Mouse (Mus musculus) kidney, postnatal 0 days (tissue): ENCODE measurements around the gene Ctns. TPM values are rescaled to one million over a fixed set of nuclear protein-coding genes. Genes with fewer than 3 reads are reported as not detected.

Source experiments
- ATAC-seq: fragments of 200-750 bp; cut with Nextera tagmentation; replicated peaks from 2 replicates; pipeline ENCODE4 v1.8.0; 2017; ENCODE audit warnings: low read depth, moderate number of reproducible peaks, moderate TSS enrichment, moderate library complexity; ENCODE audit not compliant: low FRiP score
- DNase-seq: peaks from one replicate; pipeline ENCODE4 v3.0.0-alpha.2; 2016; ENCODE audit warnings: low spot score
- H3K27ac ChIP-seq: fragments of 300-500 bp; sonication (generic); 2 replicates; pipeline ENCODE4 v1.5.1; 2014; ENCODE audit warnings: mild to moderate bottlenecking
- H3K27me3 ChIP-seq: fragments of 300-500 bp; sonication (generic); 2 replicates; pipeline ENCODE4 v1.6.1; 2014; ENCODE audit warnings: low read length, mixed read lengths; ENCODE audit not compliant: insufficient read depth
- H3K36me3 ChIP-seq: fragments of 300-500 bp; sonication (generic); 2 replicates; pipeline ENCODE4 v1.6.1; 2014; ENCODE audit warnings: low read length, mixed read lengths; ENCODE audit not compliant: insufficient read depth
- H3K4me1 ChIP-seq: fragments of 300-500 bp; sonication (generic); replicated peaks from 2 replicates; pipeline ENCODE4 v1.6.1; 2014; ENCODE audit warnings: antibody characterized with exemption, low read length, mixed read lengths; ENCODE audit not compliant: insufficient read depth
- H3K4me2 ChIP-seq: fragments of 300-500 bp; sonication (generic); 2 replicates; pipeline ENCODE4 v1.6.1; 2014; ENCODE audit warnings: mild to moderate bottlenecking, low read length, moderate library complexity, mixed read lengths
- H3K4me3 ChIP-seq: fragments of 300-500 bp; sonication (generic); replicated peaks from 2 replicates; pipeline ENCODE4 v1.5.1; 2014; ENCODE audit warnings: low read depth, low read length
- H3K9ac ChIP-seq: fragments of 300-500 bp; sonication (generic); 2 replicates; pipeline ENCODE4 v1.6.1; 2014; ENCODE audit warnings: low read depth, low read length
- H3K9me3 ChIP-seq: fragments of 300-500 bp; sonication (generic); replicated peaks from 2 replicates; pipeline ENCODE4 v1.6.1; 2016; ENCODE audit warnings: low read length, inconsistent platforms, mixed read lengths
- CTCF ChIP-seq: IDR thresholded peaks from 2 replicates; pipeline ENCODE4 v1.5.1; 2016; ENCODE audit warnings: antibody characterized with exemption, low read depth, mild to moderate bottlenecking, moderate library complexity
- WGBS: fragments of 180-500 bp; shearing (Covaris S2); extraction: QIAGEN DNeasy Blood & Tissue Kit; methylation state at CpG from one replicate; pipeline ENCODE4 v1.1.7; 2014; 5-methylcytosine and 5-hydroxymethylcytosine counted together
- polyA plus RNA-seq: library from polyadenylated mRNA; unstranded; fragments of >200 nt; fragmentation: Nextera tagmentation; extraction: Ambion mirVana; gene quantifications from 2 replicates; pipeline ENCODE4 v1.2.1, GENCODE M21; 2015

Gene Ctns
- polyA plus RNA-seq, 1 experiment from 2014 or later, result 21.7 TPM

GRCm38 (mm10) chr11:73219671-73220070, 20.8 kb upstream of the Ctns start:
- ATAC-seq (no peak), DNase-seq (no peak)
- H3K27me3 ChIP-seq, result no peaks in the 10 kb centered on the region
- H3K4me3 ChIP-seq, result no peak overlapping the region
- H3K27ac ChIP-seq, result no peak overlapping the region
- 60% methylated on average over 2 of the region's 2 CpGs for WGBS
- H3K9ac ChIP-seq, result no peak overlapping the region
- H3K9me3 ChIP-seq, result no peaks in the 10 kb centered on the region
- TF ChIP-seq CTCF, result no peak
- H3K4me1 ChIP-seq, result no peaks in the 10 kb centered on the region
- no peak overlapping the region for H3K4me2 ChIP-seq
- no peaks in the 10 kb centered on the region for H3K36me3 ChIP-seq

- Histone ChIP-seq H3K36me3 (no peaks in the 10 kb centered on the region), H3K4me1 (no peaks in the 10 kb centered on the region), H3K9ac (no peak overlapping the region), H3K27me3 (no peaks in the 10 kb centered on the region), H3K9me3 (no peaks in the 10 kb centered on the region), H3K4me2 (no peak overlapping the region), H3K27ac (no peak overlapping the region), H3K4me3 (no peak overlapping the region)
- 74% methylated on average over 3 of the region's 3 CpGs for WGBS
- ATAC-seq (no peak), DNase-seq (no peak)
- TF ChIP-seq CTCF, result no peak
Observed at GRCm38 (mm10) chr11:73213956-73214355, 15.1 kb upstream of the Ctns start.

GRCm38 (mm10) chr11:73207621-73208020, 8.8 kb upstream of the Ctns start:
- Histone ChIP-seq H3K4me3 (no peak overlapping the region), H3K36me3 (no peaks in the 10 kb centered on the region), H3K4me1 (no peaks in the 10 kb centered on the region), H3K4me2 (no peak overlapping the region), H3K9ac (no peak overlapping the region), H3K9me3 (no peaks in the 10 kb centered on the region), H3K27me3 (no peaks in the 10 kb centered on the region), H3K27ac (no peak overlapping the region)
- DNase-seq, result no peak
- peak; percentile 44; the same call in 1 of the 2 replicates for TF ChIP-seq CTCF
- ATAC-seq, result no peak
- WGBS, result 86% methylated on average over 2 of the region's 2 CpGs

DNA sequence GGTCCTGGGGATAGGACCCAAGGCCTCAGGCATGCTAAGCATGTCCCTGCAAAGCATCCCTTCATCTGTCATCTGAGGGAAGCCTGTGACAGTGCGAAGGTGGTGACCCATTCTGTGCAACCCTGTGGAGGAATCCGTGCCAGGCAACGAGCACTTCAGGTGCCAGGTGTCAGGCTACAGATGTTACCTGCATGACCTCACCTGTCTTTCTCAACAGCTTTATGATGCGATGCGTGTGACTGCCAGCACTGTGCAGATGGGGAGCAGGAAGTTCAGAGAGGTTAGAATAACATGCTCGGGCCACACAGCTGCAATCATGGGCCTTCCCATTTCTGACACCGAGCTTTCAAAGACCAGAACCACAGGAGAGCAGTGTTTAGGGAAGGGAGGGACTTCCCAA, 6.4 kb upstream of the Ctns start:
- Histone ChIP-seq H3K9ac (no peak overlapping the region), H3K27ac (no peak overlapping the region), H3K4me1 (no peaks in the 10 kb centered on the region), H3K36me3 (no peaks in the 10 kb centered on the region), H3K4me2 (no peak overlapping the region), H3K9me3 (no peaks in the 10 kb centered on the region), H3K4me3 (no peak overlapping the region), H3K27me3 (no peaks in the 10 kb centered on the region)
- no peak for DNase-seq
- no peak for TF ChIP-seq CTCF
- 14% methylated on average over 7 of the region's 7 CpGs for WGBS
- no peak for ATAC-seq

GRCm38 (mm10) chr11:73203895-73204294, 5.1 kb upstream of the Ctns start:
- H3K4me2 ChIP-seq, result no peak overlapping the region
- no peak overlapping the region for H3K27ac ChIP-seq
- no peaks in the 10 kb centered on the region for H3K4me1 ChIP-seq
- 88% methylated on average over 8 of the region's 8 CpGs for WGBS
- TF ChIP-seq CTCF, result no peak
- no peak overlapping the region for H3K9ac ChIP-seq
- no peak overlapping the region for H3K4me3 ChIP-seq
- H3K9me3 ChIP-seq, result no peaks in the 10 kb centered on the region
- no peaks in the 10 kb centered on the region for H3K27me3 ChIP-seq
- DNase-seq, result no peak
- no peak for ATAC-seq
- no peaks in the 10 kb centered on the region for H3K36me3 ChIP-seq

DNA sequence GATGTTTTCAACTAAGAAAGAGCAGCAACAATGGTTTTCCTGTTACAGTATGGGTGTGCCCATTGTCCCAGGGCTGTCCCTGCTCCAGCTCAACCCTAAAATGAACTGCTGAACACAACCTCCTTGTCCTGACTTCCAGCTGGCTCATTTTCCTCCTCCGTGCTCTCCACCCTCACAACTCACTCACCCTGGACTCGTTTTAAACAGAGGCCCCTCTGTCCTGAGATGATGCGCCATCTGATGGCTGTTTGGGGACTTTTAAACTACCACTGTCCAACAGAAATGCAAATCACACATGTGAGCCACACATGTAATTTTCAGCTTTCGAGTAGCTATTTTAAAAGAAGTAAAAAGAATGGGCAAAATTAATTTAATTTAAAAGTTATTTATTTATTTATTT, 2.8 kb upstream of the Ctns start:
- Histone ChIP-seq H3K9me3 (no peaks in the 10 kb centered on the region), H3K4me1 (no peaks in the 10 kb centered on the region), H3K27me3 (no peaks in the 10 kb centered on the region), H3K4me3 (no peak overlapping the region), H3K9ac (no peak overlapping the region), H3K36me3 (no peaks in the 10 kb centered on the region), H3K27ac (no peak overlapping the region), H3K4me2 (no peak overlapping the region)
- peak; percentile 36 for DNase-seq
- ATAC-seq, result no peak
- 34% methylated on average over 4 of the region's 4 CpGs for WGBS
- TF ChIP-seq CTCF, result peak; percentile 51; the same call in 1 of the 2 replicates

DNA sequence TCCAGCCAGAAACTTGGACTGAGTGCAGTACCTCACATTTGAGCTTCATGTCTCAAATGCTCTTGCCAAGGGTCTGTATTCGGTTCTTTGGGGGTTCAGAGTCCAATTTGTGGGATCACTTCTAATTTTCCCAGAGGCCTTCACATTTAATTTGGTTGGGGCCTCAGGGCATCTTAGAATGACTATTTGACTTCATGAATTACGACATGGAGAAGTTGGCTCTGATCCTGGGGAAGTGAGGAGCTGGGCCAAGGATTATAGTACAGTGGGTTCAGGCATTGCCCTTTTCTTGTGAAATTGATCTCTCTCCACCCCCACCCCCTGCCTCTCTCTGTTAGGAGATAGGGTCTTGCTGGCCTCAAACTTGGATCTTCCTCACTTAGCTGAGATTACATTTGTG, 2.2 kb upstream of the Ctns start:
- Histone ChIP-seq H3K4me1 (no peaks in the 10 kb centered on the region), H3K27ac (no peak overlapping the region), H3K4me2 (no peak overlapping the region), H3K9ac (no peak overlapping the region), H3K4me3 (no peak overlapping the region), H3K9me3 (no peaks in the 10 kb centered on the region), H3K27me3 (no peaks in the 10 kb centered on the region), H3K36me3 (0 out of 2 replicates have a peak, but pooled peaks cover under 1% of the 10 kb centered on the region)
- no peak for TF ChIP-seq CTCF
- ATAC-seq (no peak), DNase-seq (no peak)
- 76% methylated on average over 2 of the region's 2 CpGs for WGBS
